Mouse (Mus musculus): ENCODE measurements around the gene Gm6871. TPM values are rescaled to one million over a fixed set of nuclear protein-coding genes. Genes with fewer than 3 reads are reported as not detected.
A peak's percentile ranks its signal among the peaks of the same experiment; 100 is the strongest.
"Not testable (repeated sequence)": the region's sequence is repeated elsewhere in the genome, so short reads cannot be mapped to it uniquely, and the experiment has no call there.

Gm6871 gene
- polyA plus RNA-seq, 1 experiment from 2014 or later: 0.11 TPM

DNA sequence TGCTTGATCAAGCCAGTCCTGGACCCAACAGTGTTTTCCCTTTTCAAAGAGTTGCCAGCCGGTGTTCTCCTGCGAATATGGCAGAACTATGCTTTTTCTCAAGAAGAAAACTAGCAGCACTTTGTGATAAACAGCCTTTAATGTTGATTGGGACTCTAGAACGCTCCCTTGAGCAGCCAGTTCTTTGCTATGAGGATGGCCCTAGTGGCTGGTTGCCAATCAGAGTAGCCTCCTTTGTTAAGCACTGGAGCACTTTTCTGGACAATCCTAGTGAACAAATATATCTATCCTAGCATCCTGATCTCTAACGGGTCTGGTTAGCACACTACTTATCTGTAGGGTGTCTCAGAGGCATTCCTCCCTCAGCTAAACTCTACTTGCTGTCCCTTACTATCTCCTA is 75.0 kb downstream of the Gm6871 start:
- Histone ChIP-seq H3K4me3 (ENCODE audit: low read depth, low read length) (peak overlapping the region; percentile 59), H3K4me2 (peak overlapping the region; percentile 88)
- H3K4me1 ChIP-seq (ENCODE audit: control insufficient read depth, insufficient read depth, low read length); H3K9me3 ChIP-seq (replicated peaks; ENCODE audit: control insufficient read depth, low read length); H3K36me3 ChIP-seq (ENCODE audit: control insufficient read depth, insufficient read depth, low read length); H3K9ac ChIP-seq (ENCODE audit: low read depth, low read length); H3K27ac ChIP-seq (ENCODE audit: low read depth, low read length); H3K27me3 ChIP-seq (ENCODE audit: control insufficient read depth, insufficient read depth, low read length); ATAC-seq (replicated peaks; ENCODE audit: insufficient number of reproducible peaks, low FRiP score, low TSS enrichment): not testable (repeated sequence)
- WGBS (ENCODE audit: insufficient replicate concordance): 65% methylated on average over 2 of the region's 4 CpGs

DNA sequence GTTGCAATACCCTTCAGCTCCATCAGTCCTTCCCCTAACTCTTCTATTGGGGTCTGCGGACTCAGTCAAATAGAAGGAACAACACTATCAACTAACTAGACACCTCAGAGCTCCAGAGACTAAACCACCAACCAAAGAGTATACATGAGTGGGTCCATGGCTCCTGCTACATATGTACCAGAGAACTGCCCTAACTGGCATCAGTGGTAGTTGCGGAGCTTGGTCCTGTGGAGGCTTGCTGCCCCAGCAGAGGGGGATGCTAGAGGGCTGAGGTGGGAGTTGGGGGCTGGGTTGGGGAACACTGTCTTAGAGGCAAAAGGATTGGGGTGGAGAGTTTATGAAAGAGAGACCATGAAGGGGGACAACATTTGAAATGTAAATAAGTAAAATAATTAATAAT is 75.6 kb downstream of the Gm6871 start:
- no peak overlapping the region for H3K4me2 ChIP-seq
- no peaks in the 10 kb centered on the region for H3K4me1 ChIP-seq (ENCODE audit: control insufficient read depth, insufficient read depth, low read length)
- no peaks in the 10 kb centered on the region for H3K27me3 ChIP-seq (ENCODE audit: control insufficient read depth, insufficient read depth, low read length)
- no peak overlapping the region for H3K9ac ChIP-seq (ENCODE audit: low read depth, low read length)
- 98% methylated on average over 2 of the region's 2 CpGs for WGBS (ENCODE audit: insufficient replicate concordance)
- H3K4me3 ChIP-seq (ENCODE audit: low read depth, low read length): no peak overlapping the region
- H3K27ac ChIP-seq (ENCODE audit: low read depth, low read length): no peak overlapping the region
- H3K9me3 ChIP-seq (replicated peaks; ENCODE audit: control insufficient read depth, low read length): no peaks in the 10 kb centered on the region
- H3K36me3 ChIP-seq (ENCODE audit: control insufficient read depth, insufficient read depth, low read length): peaks cover 3% of the 10 kb centered on the region; the same call in 1 of the 2 replicates
- no peak for ATAC-seq (replicated peaks; ENCODE audit: insufficient number of reproducible peaks, low FRiP score, low TSS enrichment)

Other genes with a start within 250 kb of the Gm6871 start
- gene AI987944, start 180.3 kb downstream of the Gm6871 start, polyA plus RNA-seq (2014; fragmentation: Nextera tagmentation; extraction: Ambion mirVana): 10.3 and 10.4 TPM in 2 replicates
- 0.10 and 0.21 TPM in 2 replicates for gene Vmn2r57, start 125.0 kb downstream of the Gm6871 start, polyA plus RNA-seq (2014; fragmentation: Nextera tagmentation; extraction: Ambion mirVana)
- gene Gm20449, start 74.2 kb downstream of the Gm6871 start, polyA plus RNA-seq (2014; fragmentation: Nextera tagmentation; extraction: Ambion mirVana): 0.07 TPM in 1 of 2 replicates, not detected in the other
- gene AW146154, start 73.8 kb downstream of the Gm6871 start, polyA plus RNA-seq (2014; fragmentation: Nextera tagmentation; extraction: Ambion mirVana): 4.9 and 7.3 TPM in 2 replicates
- 10.0 and 10.1 TPM in 2 replicates for gene 2610021A01Rik, start 25.6 kb upstream of the Gm6871 start, polyA plus RNA-seq (2014; fragmentation: Nextera tagmentation; extraction: Ambion mirVana)
- gene Zfp788, start 59.5 kb upstream of the Gm6871 start, polyA plus RNA-seq (2014; fragmentation: Nextera tagmentation; extraction: Ambion mirVana): 5.9 and 6.3 TPM in 2 replicates